Mouse (Mus musculus) NIH3T3 (cell line): ENCODE data around the gene Mbd3.
A peak's percentile ranks its signal among the peaks of the same experiment; 100 is the strongest.

ENCODE experiments used
- DNase-seq: peaks from one replicate; pipeline ENCODE4 v3.0.0-alpha.2; 2012; ENCODE audit warnings: low read depth

The Mbd3 gene

DNA sequence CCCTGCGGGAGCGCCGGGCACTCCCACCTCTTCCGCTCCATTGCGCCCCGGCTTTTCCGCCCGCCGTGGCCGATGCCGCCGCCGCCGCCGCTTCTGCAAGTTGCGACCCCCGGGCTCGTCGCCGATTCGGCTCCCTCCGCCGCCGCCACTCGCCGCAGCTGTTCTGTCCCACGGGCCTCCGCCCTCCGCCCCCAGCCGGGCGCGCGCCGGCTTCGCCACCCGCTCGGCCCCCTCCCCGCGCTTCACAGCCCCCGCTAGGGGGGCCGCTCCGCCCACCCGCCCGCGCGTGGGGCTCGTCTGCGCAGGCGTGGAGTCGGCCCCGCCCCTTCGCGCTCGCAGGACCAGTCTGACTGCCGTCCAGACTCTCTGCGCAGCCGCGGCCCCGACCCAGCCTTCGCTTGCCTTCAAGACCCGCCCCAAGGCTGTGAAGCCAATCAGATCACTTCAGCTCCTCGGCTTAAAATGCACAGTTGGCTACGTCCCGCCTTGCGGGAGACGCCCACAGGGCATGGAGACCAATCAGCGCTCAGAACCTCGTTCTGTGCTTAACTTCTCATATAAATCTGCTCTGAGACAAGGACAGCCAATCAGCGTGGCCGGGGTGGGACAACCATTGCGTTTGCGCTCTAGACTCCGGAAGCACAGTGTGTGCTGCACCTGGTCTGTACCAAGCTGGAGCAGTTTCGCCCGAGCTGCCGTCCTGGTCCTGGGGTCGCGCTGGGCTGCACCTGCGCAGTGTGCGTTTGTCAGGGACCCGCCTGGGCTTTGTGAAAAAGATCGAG is at the start of gene Mbd3:
Mbd3 (minus strand) TSS at position 360 of the 782 bp plus-strand sequence.
- peak; percentile 100 for DNase-seq

GRCm38 (mm10) chr10:80445898-80446601 is 46.7 kb upstream of the Mbd3 start:
- peak; percentile 87 for DNase-seq

DNA sequence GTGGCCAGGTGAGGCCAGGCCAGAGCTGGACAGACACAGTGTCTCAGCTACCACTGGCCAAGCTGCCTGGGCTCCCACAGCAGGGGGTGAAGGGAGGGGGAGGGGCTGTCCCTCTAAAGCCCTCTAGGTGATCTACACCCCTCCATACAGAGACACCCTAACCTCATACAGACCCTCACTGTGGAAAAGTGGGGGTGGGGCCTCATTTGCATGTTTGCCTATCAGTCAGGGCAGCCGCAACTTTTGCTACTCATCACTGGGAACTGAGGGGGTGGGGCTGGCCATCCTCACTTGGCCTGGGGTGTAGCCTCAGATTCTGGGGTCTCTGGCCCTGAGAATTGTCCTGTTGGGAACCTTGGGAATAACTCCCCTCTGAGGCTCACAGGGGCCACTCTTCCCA is 45.7 kb upstream of the Mbd3 start:
- DNase-seq: no peak

DNA sequence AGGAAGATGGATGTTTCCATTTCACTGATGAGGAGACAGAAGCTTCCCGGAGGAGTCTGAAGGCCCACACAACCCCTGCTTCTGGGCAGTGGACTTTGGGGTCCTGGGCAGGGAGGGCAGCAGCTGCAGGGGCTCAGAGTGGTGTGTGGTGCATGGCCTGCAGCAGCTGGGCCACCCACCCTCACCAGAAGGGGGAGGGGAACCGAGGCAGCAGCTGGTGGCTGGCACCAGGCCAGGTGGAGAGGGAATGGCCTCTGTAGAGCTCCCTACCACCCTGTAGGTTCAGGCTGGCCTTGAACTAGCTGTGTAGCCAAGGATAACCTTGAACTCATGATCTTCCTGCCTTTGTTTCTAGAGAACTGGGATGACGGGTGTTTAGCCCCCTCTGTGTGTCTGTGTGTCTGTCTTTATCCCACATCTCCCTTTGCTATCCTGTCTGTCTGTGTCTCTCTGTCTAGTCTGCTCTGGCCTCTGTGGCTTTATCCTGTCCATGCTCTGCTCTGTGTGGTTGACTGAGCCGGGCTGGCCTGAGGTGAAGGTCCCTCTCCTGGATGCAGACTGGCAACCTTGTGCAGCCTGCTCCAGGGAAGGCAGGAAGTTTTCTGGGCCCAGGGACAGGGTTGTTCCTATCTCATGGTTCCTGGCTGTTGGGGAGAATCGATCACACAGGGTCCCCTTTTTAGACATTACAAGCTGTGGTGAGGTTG is 45.1 kb upstream of the Mbd3 start:
- DNase-seq: peak; percentile 40

- DNase-seq: no peak
Observed at GRCm38 (mm10) chr10:80443575-80444278, 44.4 kb upstream of the Mbd3 start.

DNA sequence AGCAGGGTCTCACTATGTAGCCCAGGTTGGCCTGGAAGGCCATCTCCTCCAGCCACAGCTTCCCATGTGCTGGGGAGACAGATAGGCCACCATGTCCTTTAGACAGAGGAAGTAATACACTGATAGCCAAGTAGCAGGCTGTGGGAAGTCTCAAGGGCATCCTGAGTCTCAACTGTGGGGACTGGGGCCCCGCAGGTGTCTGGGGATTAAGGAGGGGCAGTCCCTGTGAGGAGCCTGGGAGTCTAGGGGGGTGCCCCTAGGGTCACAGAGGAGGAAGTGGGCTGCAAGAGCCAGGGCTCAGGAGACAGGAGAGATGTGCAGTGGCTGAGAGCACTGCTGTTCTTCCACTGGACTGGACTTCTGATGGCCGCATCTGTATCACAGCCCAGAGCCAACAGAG is 43.6 kb upstream of the Mbd3 start:
- no peak for DNase-seq

GRCm38 (mm10) chr10:80441598-80441997 is 42.2 kb upstream of the Mbd3 start:
- peak; percentile 30 for DNase-seq

DNA sequence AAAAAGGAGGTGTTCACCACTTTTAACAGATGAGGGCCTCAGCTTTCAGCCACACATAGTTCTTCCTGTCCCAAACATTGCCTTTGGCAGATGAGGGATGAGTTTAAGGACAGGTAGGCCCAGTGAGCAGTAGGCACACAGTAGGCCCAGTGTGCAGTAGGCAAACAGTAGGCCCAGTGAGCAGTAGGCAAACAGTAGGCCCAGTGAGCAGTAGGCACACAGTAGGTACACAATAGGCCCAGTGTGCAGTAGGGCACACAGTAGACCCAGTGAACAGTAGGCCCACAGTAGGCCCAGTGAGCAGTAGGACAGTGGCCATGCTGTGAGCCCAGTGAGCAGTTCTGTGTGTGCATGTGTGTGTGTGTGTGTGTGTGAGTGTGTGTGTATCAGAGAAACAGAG is 40.7 kb upstream of the Mbd3 start:
- peak; percentile 25 for DNase-seq

DNA sequence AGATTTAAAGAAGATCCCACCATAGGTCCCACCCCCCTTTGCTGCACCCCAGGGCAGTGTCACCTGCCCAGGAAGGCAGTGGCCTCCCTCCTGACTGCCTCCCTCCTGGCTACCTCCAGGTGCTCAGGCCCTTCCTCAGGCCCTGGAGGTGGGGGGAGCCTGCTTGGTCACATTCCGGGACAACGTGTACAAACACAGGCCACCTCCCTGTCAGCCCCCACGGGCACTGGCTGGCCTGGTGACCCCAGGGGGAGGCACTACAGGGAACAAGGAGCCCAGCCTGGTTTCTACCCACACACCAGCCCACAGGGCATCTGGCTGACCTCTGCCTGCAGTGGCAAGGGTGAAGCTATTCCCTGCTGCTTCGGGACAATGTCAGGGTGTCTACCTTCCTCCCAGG is 38.6 kb upstream of the Mbd3 start:
- no peak for DNase-seq

- peak; percentile 64 for DNase-seq
Observed at GRCm38 (mm10) chr10:80436276-80436675, 36.9 kb upstream of the Mbd3 start.

GRCm38 (mm10) chr10:80435764-80436163 is 36.4 kb upstream of the Mbd3 start:
- peak; percentile 76 for DNase-seq

GRCm38 (mm10) chr10:80434823-80435222 is 35.5 kb upstream of the Mbd3 start:
- DNase-seq: no peak

GRCm38 (mm10) chr10:80434233-80434592 is 34.9 kb upstream of the Mbd3 start:
- no peak for DNase-seq

GRCm38 (mm10) chr10:80433513-80434232 is 34.3 kb upstream of the Mbd3 start, which contains the start of gene Tcf3:
Gene Tcf3, minus strand, starts transcription at chr10:80433647.
- peak; percentile 99 for DNase-seq

GRCm38 (mm10) chr10:80432936-80433512 is 33.7 kb upstream of the Mbd3 start:
- DNase-seq: peak; percentile 60

- no peak for DNase-seq
Observed at GRCm38 (mm10) chr10:80432387-80432785, 33.0 kb upstream of the Mbd3 start.

- DNase-seq: peak; percentile 24
Observed at GRCm38 (mm10) chr10:80431570-80432386, 32.4 kb upstream of the Mbd3 start.

- DNase-seq: no peak
Observed at GRCm38 (mm10) chr10:80430375-80430980, 31.1 kb upstream of the Mbd3 start.

GRCm38 (mm10) chr10:80429800-80430199 is 30.4 kb upstream of the Mbd3 start:
- no peak for DNase-seq

GRCm38 (mm10) chr10:80425041-80425440 is 25.7 kb upstream of the Mbd3 start:
- no peak for DNase-seq
